8 mouse cellular contexts compared by ENCODE assay signal in genomic region chr2:16356921-16357837, GRCm38 (mm10). TPM values are rescaled to one million over a fixed set of nuclear protein-coding genes. Genes with fewer than 3 reads are reported as not detected.
DNase-seq lines count a peak whose midpoint lies in the region; ATAC-seq lines count a peak whose summit lies in the region.

No protein-coding gene starts in this region.

- H3K36me3 ChIP-seq in heart, embryonic 13.5 days, result no peaks in the 10 kb centered on the region
- no peaks in the 10 kb centered on the region for H3K36me3 ChIP-seq in kidney, embryonic 16.5 days (ENCODE audit: insufficient read depth, low read length)

- peak; percentile 34 for DNase-seq in right cerebral cortex, postnatal 10 days (ENCODE audit: low spot score in 2 of 2)
- no peak for DNase-seq in right cerebral cortex, postnatal 36 days (ENCODE audit: low spot score in 2 of 2)
- peak; percentile 74 to 76 for DNase-seq in cerebellum, postnatal 14 days
- DNase-seq in testis, postnatal 10 days (ENCODE audit: low spot score), result peak; percentile 44

- peaks cover 19% of the 10 kb centered on the region for H3K4me1 ChIP-seq in heart, embryonic 13.5 days
- peaks cover 22% of the 10 kb centered on the region; the same call in 1 of the 2 replicates for H3K4me1 ChIP-seq in kidney, embryonic 16.5 days (ENCODE audit: insufficient read depth, low read length)

- H3K27ac ChIP-seq in heart, embryonic 13.5 days (replicated peaks), result peak overlapping the region; percentile 61
- H3K27ac ChIP-seq in kidney, embryonic 16.5 days (ENCODE audit: low read length), result peak overlapping the region; percentile 93

- H3K4me2 ChIP-seq in heart, embryonic 13.5 days, result peak overlapping the region; percentile 91
- peak overlapping the region; percentile 65 for H3K4me2 ChIP-seq in kidney, embryonic 16.5 days (replicated peaks; ENCODE audit: low read depth, low read length)

- no peaks in the 10 kb centered on the region; the same call in 1 of the 2 replicates for H3K27me3 ChIP-seq in heart, embryonic 13.5 days (replicated peaks)
- no peaks in the 10 kb centered on the region for H3K27me3 ChIP-seq in kidney, embryonic 16.5 days (ENCODE audit: insufficient read depth, low read length)

- WGBS in heart, embryonic 13.5 days, result 2% methylated on average over 33 of the region's 33 CpGs
- WGBS in kidney, embryonic 16.5 days, result 2% methylated on average over 33 of the region's 33 CpGs

- ATAC-seq in heart, embryonic 13.5 days (ENCODE audit: extremely low read depth, insufficient number of reproducible peaks, low FRiP score, low TSS enrichment), result no peak
- ATAC-seq in kidney, embryonic 16.5 days (ENCODE audit: low FRiP score, low TSS enrichment), result no peak; the same call in 1 of the 2 replicates
- peak; percentile 2; the same call in 1 of the 2 replicates for ATAC-seq in megakaryocyte progenitor cell, adult 5-6 weeks (replicated peaks; ENCODE audit: poor library complexity)
- no peak for ATAC-seq in monocyte, adult 5-6 weeks (replicated peaks; ENCODE audit: insufficient number of reproducible peaks, low FRiP score, low TSS enrichment, poor library complexity, severe bottlenecking)

- peak overlapping the region; percentile 83 for H3K9ac ChIP-seq in heart, embryonic 13.5 days
- peak overlapping the region; percentile 67 for H3K9ac ChIP-seq in kidney, embryonic 16.5 days (replicated peaks; ENCODE audit: low read length)

- H3K4me3 ChIP-seq in heart, embryonic 13.5 days, result peak overlapping the region; percentile 80
- peak overlapping the region; percentile 71 for H3K4me3 ChIP-seq in kidney, embryonic 16.5 days (ENCODE audit: low read length)

- H3K9me3 ChIP-seq in heart, embryonic 13.5 days, result no peaks in the 10 kb centered on the region
- no peaks in the 10 kb centered on the region for H3K9me3 ChIP-seq in kidney, embryonic 16.5 days (ENCODE audit: low read length)

RNA-seq across cellular contexts. Expression of gene Plxdc2, which starts 1.1 kb away (rescaled TPM):
- 19.3 and 20.3 TPM in 2 replicates for polyA plus RNA-seq in heart, embryonic 13.5 days (2015; fragmentation: Nextera tagmentation; extraction: Ambion mirVana)
- polyA plus RNA-seq in kidney, embryonic 16.5 days (2015; fragmentation: Nextera tagmentation; extraction: Ambion mirVana), result 41.0 and 41.4 TPM in 2 replicates
- total RNA-seq in megakaryocyte progenitor cell, adult 5-6 weeks (2015), result 0.29 and 0.52 TPM in 2 replicates
- total RNA-seq in megakaryocyte progenitor cell, adult 5-6 weeks (2017), result 0.14 and 0.29 TPM in 2 replicates
- 0.32 to 1.9 TPM (median 0.86 TPM) in 3 replicates for total RNA-seq in monocyte, adult 5-6 weeks (2017)

Comparison
In these comparisons a context has a peak if more than half of its experiments do, and no peak if none do; other contexts are left out.
1. DNase-seq: peak in right cerebral cortex, postnatal 10 days (2 of 2), cerebellum, postnatal 14 days (2 of 2) and testis, postnatal 10 days (single experiment); none in right cerebral cortex, postnatal 36 days (0 of 2).